ENCODE assay signal across 20 mouse cellular contexts in the genomic region with DNA sequence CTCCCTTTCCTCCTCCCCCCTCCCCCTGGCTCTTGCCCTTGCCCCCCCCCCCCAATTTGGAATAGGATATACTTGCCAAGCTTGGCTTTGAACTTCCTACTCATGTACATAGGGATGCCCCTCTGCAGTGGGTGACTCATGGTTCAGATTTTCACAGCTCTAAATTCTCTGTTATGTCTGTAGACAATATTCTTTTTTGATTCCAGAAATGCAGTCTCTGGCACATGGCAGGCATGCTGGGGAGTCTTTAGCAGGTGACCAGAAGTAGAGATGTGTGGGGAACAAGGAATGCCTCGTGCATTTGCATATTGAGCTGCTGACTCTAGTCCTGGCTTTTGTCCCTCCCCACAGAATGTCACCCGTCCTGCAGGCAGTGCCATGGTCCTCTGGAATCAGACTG.
"Had no signal": no experiment of that assay in that cellular context is flagged by ENCODE, and none has a peak within 500 bp of the region (broad histone marks: within the 10 kb centered on the region; RNA-seq: fewer than 3 reads in every experiment).

No protein-coding gene starts in this region.

- H3K9me3 ChIP-seq: limb, embryonic 10.5 days; limb, embryonic 13.5 days; liver, embryonic 12.5 days; liver, embryonic 15.5 days; lung, embryonic 15.5 days; midbrain, embryonic 10.5 days; midbrain, embryonic 13.5 days; neural tube, embryonic 13.5 days had no signal

- H3K27me3 ChIP-seq: limb, embryonic 13.5 days; liver, embryonic 12.5 days; liver, embryonic 15.5 days; lung, embryonic 15.5 days; megakaryocyte, embryonic 14.5 days; midbrain, embryonic 13.5 days; neural tube, embryonic 13.5 days had no signal

- H3K4me1 ChIP-seq: limb, embryonic 13.5 days; liver, embryonic 12.5 days; liver, embryonic 15.5 days; megakaryocyte, embryonic 14.5 days; midbrain, embryonic 10.5 days; midbrain, embryonic 13.5 days; neural tube, embryonic 13.5 days had no signal

- H3K4me3 ChIP-seq: left cerebral cortex, adult 2 months; limb, embryonic 10.5 days; limb, embryonic 13.5 days; liver, embryonic 12.5 days; liver, embryonic 15.5 days; lung, embryonic 15.5 days; megakaryocyte, embryonic 14.5 days; midbrain, embryonic 10.5 days; midbrain, embryonic 13.5 days; myocyte; neural tube, embryonic 13.5 days had no signal

- H3K27ac ChIP-seq: left cerebral cortex, adult 2 months; limb, embryonic 10.5 days; liver, embryonic 12.5 days; liver, embryonic 15.5 days; midbrain, embryonic 10.5 days; midbrain, embryonic 13.5 days; neural tube, embryonic 13.5 days had no signal

- H3K36me3 ChIP-seq: limb, embryonic 10.5 days; limb, embryonic 13.5 days; liver, embryonic 12.5 days; liver, embryonic 15.5 days; lung, embryonic 15.5 days; midbrain, embryonic 10.5 days; midbrain, embryonic 13.5 days; neural tube, embryonic 13.5 days had no signal

- DNase-seq: kidney, postnatal 10 days; kidney, postnatal 36 days; layer of hippocampus, postnatal 36 days; liver; lung, adult 18-20 months; lung, postnatal 10 days; lung, postnatal 36 days; thymus, adult 18-20 months; thymus, postnatal 4 days had no signal
